Mouse (Mus musculus): ENCODE measurements around the gene Lrrc2. TPM values are rescaled to one million over a fixed set of nuclear protein-coding genes. Genes with fewer than 3 reads are reported as not detected.

Lrrc2 gene
- total and polyA plus RNA-seq, 3 experiments, result 1.6 to 3.6 (median 1.6) TPM

DNA sequence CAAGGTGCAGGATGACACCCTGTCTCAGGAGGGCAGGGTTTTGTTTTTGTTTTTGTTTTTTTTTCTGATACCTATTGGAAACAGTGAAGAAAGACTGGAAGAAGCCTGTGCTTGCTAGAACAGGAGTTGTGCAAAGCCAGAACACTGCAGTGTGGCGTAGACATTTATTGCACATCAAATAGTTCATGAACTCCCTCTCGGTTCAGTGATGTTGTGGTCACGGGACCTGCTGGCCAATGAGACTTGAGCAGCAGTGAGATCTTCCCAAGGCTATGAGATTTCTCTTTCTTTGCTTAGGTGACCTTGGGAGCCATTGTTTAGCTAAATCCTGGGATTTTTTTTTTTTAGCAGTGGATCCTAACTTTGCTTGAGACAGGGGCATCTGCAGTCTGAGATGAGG, 36.7 kb downstream of the Lrrc2 start:
- H3K36me3 ChIP-seq (replicated peaks in 1 of 2; ENCODE audit: control insufficient read depth in 1 of 2, insufficient read depth in 1 of 2, low read length in 1 of 2), result no peaks in the 10 kb centered on the region
- H3K4me2 ChIP-seq (ENCODE audit: insufficient read depth, low read depth, poor library complexity, severe bottlenecking), result no peak overlapping the region
- no peak overlapping the region for H3K4me3 ChIP-seq (replicated peaks in 1 of 3; ENCODE audit: low read depth in 2 of 3, low read length in 2 of 3, poor library complexity in 1 of 3)
- no peaks in the 10 kb centered on the region for H3K79me2 ChIP-seq (replicated peaks; ENCODE audit: control insufficient read depth, extremely low read depth, insufficient read depth, poor library complexity, severe bottlenecking)
- H3K4me1 ChIP-seq (ENCODE audit: control insufficient read depth in 1 of 2, insufficient read depth in 2 of 2), result no peaks in the 10 kb centered on the region
- in situ Hi-C loops (cut with MboI; ENCODE audit: low pct_ligation_motif_present, low pct_unique_long_range_greater_than_20kb, low sequenced_read_pairs), result no loop called here
- DNase-seq (ENCODE audit: extremely low read depth), result no peak
- no peak overlapping the region for H3K27ac ChIP-seq (ENCODE audit: insufficient read depth, low read depth)
- peaks cover 4% of the 10 kb centered on the region for H3K27me3 ChIP-seq (replicated peaks)
- peaks cover 8% of the 10 kb centered on the region for H3K9me3 ChIP-seq (replicated peaks; ENCODE audit: low read length)
- dilution Hi-C loops (cut with MboI; ENCODE audit: extremely low pct_ligation_motif_present, extremely low pct_unique_long_range_greater_than_20kb, low sequenced_read_pairs), result no loop called here
- TF ChIP-seq ZMIZ1 (IDR thresholded peaks at IDR 0.05; ENCODE audit: low read depth, low read length) (no peak), CHD1 (IDR thresholded peaks at IDR 0.05; ENCODE audit: low read depth, low read length) (no peak), MXI1 (IDR thresholded peaks at IDR 0.05; ENCODE audit: low read depth, low read length) (no peak)
- H3K9ac ChIP-seq (ENCODE audit: insufficient read depth, low read depth), result no peak overlapping the region

DNA sequence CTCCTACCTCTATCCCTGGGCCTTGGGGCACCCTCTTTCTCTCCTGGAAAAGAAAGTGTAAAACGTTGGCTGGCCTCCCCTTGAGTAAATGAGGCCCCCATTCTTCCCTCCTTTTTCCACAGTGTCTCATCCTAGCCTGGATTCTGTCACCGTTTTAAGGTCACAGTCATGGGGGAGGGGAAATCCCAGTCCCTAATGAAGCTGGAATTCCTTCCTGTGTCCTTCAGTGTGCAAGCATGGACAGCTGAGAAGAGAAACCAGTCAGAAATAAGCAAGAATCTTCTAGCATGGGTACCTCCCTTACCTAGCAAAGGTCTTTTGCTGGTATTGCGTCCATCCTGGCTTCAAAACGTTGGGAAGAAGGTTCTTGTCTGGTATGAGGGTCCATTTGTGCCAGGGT, 37.8 kb downstream of the Lrrc2 start:
- dilution Hi-C loops (cut with MboI; ENCODE audit: extremely low pct_ligation_motif_present, extremely low pct_unique_long_range_greater_than_20kb, low sequenced_read_pairs) (no loop called here), in situ Hi-C loops (cut with MboI; ENCODE audit: low pct_ligation_motif_present, low pct_unique_long_range_greater_than_20kb, low sequenced_read_pairs) (no loop called here)
- peaks cover 8% of the 10 kb centered on the region for H3K9me3 ChIP-seq (replicated peaks; ENCODE audit: low read length)
- H3K79me2 ChIP-seq (replicated peaks; ENCODE audit: control insufficient read depth, extremely low read depth, insufficient read depth, poor library complexity, severe bottlenecking), result no peaks in the 10 kb centered on the region
- H3K36me3 ChIP-seq (replicated peaks in 1 of 2; ENCODE audit: control insufficient read depth in 1 of 2, insufficient read depth in 1 of 2, low read length in 1 of 2), result no peaks in the 10 kb centered on the region
- H3K27ac ChIP-seq (ENCODE audit: insufficient read depth, low read depth), result no peak overlapping the region
- no peak overlapping the region for H3K4me2 ChIP-seq (ENCODE audit: insufficient read depth, low read depth, poor library complexity, severe bottlenecking)
- TF ChIP-seq MYC (IDR thresholded peaks at IDR 0.05; ENCODE audit: low read depth, low read length) (no peak), POLR2A (IDR thresholded peaks at IDR 0.05; ENCODE audit: low read depth, low read length) (no peak)
- H3K9ac ChIP-seq (ENCODE audit: insufficient read depth, low read depth), result no peak overlapping the region
- peaks cover 0 to 8% of the 10 kb centered on the region in 2 experiments; a peak in 2 of 4 replicates for H3K4me1 ChIP-seq (ENCODE audit: control insufficient read depth in 1 of 2, insufficient read depth in 2 of 2)
- DNase-seq (ENCODE audit: extremely low read depth), result no peak
- peaks cover 4% of the 10 kb centered on the region for H3K27me3 ChIP-seq (replicated peaks)
- no peak overlapping the region for H3K4me3 ChIP-seq (replicated peaks in 1 of 3; ENCODE audit: low read depth in 2 of 3, low read length in 2 of 3, poor library complexity in 1 of 3)

GRCm38 (mm10) chr9:110989543-110989942, 38.2 kb downstream of the Lrrc2 start:
- Histone ChIP-seq H3K27ac (ENCODE audit: insufficient read depth, low read depth) (no peak overlapping the region), H3K36me3 (replicated peaks in 1 of 2; ENCODE audit: control insufficient read depth in 1 of 2, insufficient read depth in 1 of 2, low read length in 1 of 2) (no peaks in the 10 kb centered on the region), H3K9me3 (replicated peaks; ENCODE audit: low read length) (peaks cover 8% of the 10 kb centered on the region), H3K4me1 (ENCODE audit: control insufficient read depth in 1 of 2, insufficient read depth in 2 of 2) (peaks cover 0 to 11% of the 10 kb centered on the region in 2 experiments; a peak in 2 of 4 replicates), H3K4me2 (ENCODE audit: insufficient read depth, low read depth, poor library complexity, severe bottlenecking) (no peak overlapping the region), H3K79me2 (replicated peaks; ENCODE audit: control insufficient read depth, extremely low read depth, insufficient read depth, poor library complexity, severe bottlenecking) (no peaks in the 10 kb centered on the region), H3K9ac (ENCODE audit: insufficient read depth, low read depth) (no peak overlapping the region), H3K4me3 (replicated peaks in 1 of 3; ENCODE audit: low read depth in 2 of 3, low read length in 2 of 3, poor library complexity in 1 of 3) (no peak overlapping the region), H3K27me3 (replicated peaks) (peaks cover 4% of the 10 kb centered on the region)
- in situ Hi-C loops (cut with MboI; ENCODE audit: low pct_ligation_motif_present, low pct_unique_long_range_greater_than_20kb, low sequenced_read_pairs) (no loop called here), dilution Hi-C loops (cut with MboI; ENCODE audit: extremely low pct_ligation_motif_present, extremely low pct_unique_long_range_greater_than_20kb, low sequenced_read_pairs) (no loop called here)
- TF ChIP-seq GABPA (IDR thresholded peaks at IDR 0.05; ENCODE audit: insufficient replicate concordance, low read depth, low read length) (no peak), KAT2A (IDR thresholded peaks at IDR 0.05; ENCODE audit: insufficient replicate concordance, low read length) (no peak), ETS1 (conservative IDR thresholded peaks at IDR 0.05; ENCODE audit: low read depth, low read length) (no peak), MAX (IDR thresholded peaks at IDR 0.05; ENCODE audit: low read length) (no peak), USF2 (conservative IDR thresholded peaks at IDR 0.05; ENCODE audit: low read depth, low read length) (no peak), PAX5 (IDR thresholded peaks at IDR 0.05; ENCODE audit: low read length) (no peak), MYC (IDR thresholded peaks at IDR 0.05; ENCODE audit: low read depth, low read length) (no peak), JUND (conservative IDR thresholded peaks at IDR 0.05; ENCODE audit: low read depth, low read length) (no peak), MEF2A (IDR thresholded peaks at IDR 0.05; ENCODE audit: borderline replicate concordance, low read depth, low read length) (no peak), SMC3 (IDR thresholded peaks at IDR 0.05; ENCODE audit: low read depth, low read length) (no peak), IRF4 (IDR thresholded peaks at IDR 0.05; ENCODE audit: low read depth, low read length) (no peak), CHD2 (IDR thresholded peaks at IDR 0.05; ENCODE audit: low read length) (no peak), ZMIZ1 (IDR thresholded peaks at IDR 0.05; ENCODE audit: low read depth, low read length) (no peak), NRF1 (IDR thresholded peaks at IDR 0.05; ENCODE audit: low read depth, low read length) (no peak), TBP (conservative IDR thresholded peaks at IDR 0.05; ENCODE audit: low read depth, low read length) (no peak), ELF1 (IDR thresholded peaks at IDR 0.05; ENCODE audit: low read depth, low read length) (no peak), TCF12 (IDR thresholded peaks at IDR 0.05; ENCODE audit: low read depth, low read length) (no peak), JUN (IDR thresholded peaks at IDR 0.05; ENCODE audit: insufficient read depth, low read depth, low read length) (no peak), ZC3H11A (IDR thresholded peaks at IDR 0.05; ENCODE audit: low read depth, low read length) (no peak), SIN3A (IDR thresholded peaks at IDR 0.05; ENCODE audit: low read length) (no peak)
- DNase-seq (ENCODE audit: extremely low read depth), result no peak
